Mouse (Mus musculus): ENCODE results near the gene Fto. TPM values are rescaled to one million over a fixed set of nuclear protein-coding genes. Genes with fewer than 3 reads are reported as not detected.
A peak's percentile ranks its signal among the peaks of the same experiment; 100 is the strongest.

Gene Fto
- total RNA-seq (2015) (50.0 and 54.6 TPM in 2 replicates), total RNA-seq (2017) (26.4 and 34.7 TPM in 2 replicates)

- peak; percentile 93 for ATAC-seq (replicated peaks; ENCODE audit: poor library complexity)
Measured at GRCm38 (mm10) chr8:91312835-91313832, at the start of gene Fto, which contains the start of gene Rpgrip1l. Gene Fto (plus strand): TSS chr8:91313525. Gene Rpgrip1l (minus strand): TSS chr8:91313262.

- ATAC-seq (replicated peaks; ENCODE audit: poor library complexity), result no peak
Measured at GRCm38 (mm10) chr8:91263939-91264338, 49.4 kb upstream of the Fto start.

GRCm38 (mm10) chr8:91264564-91264963 is 48.8 kb upstream of the Fto start:
- no peak for ATAC-seq (replicated peaks; ENCODE audit: poor library complexity)

- peak; percentile 52 for ATAC-seq (replicated peaks; ENCODE audit: poor library complexity)
Measured at GRCm38 (mm10) chr8:91269374-91269958, 43.9 kb upstream of the Fto start.

- no peak for ATAC-seq (replicated peaks; ENCODE audit: poor library complexity)
Measured at GRCm38 (mm10) chr8:91273493-91273892, 39.8 kb upstream of the Fto start.

GRCm38 (mm10) chr8:91276337-91276736 is 37.0 kb upstream of the Fto start:
- ATAC-seq (replicated peaks; ENCODE audit: poor library complexity), result peak; percentile 78

- no peak for ATAC-seq (replicated peaks; ENCODE audit: poor library complexity)
Measured at GRCm38 (mm10) chr8:91278060-91278459, 35.3 kb upstream of the Fto start.

GRCm38 (mm10) chr8:91280467-91281212 is 32.7 kb upstream of the Fto start:
- ATAC-seq (replicated peaks; ENCODE audit: poor library complexity), result no peak

GRCm38 (mm10) chr8:91281545-91281944 is 31.8 kb upstream of the Fto start:
- peak; percentile 58 for ATAC-seq (replicated peaks; ENCODE audit: poor library complexity)

- no peak for ATAC-seq (replicated peaks; ENCODE audit: poor library complexity)
Measured at GRCm38 (mm10) chr8:91282655-91283054, 30.7 kb upstream of the Fto start.

- 0 out of 2 replicates have a peak, but pooled peaks have one; percentile 26 for ATAC-seq (replicated peaks; ENCODE audit: poor library complexity)
Measured at GRCm38 (mm10) chr8:91283815-91284214, 29.5 kb upstream of the Fto start.

- ATAC-seq (replicated peaks; ENCODE audit: poor library complexity), result peak; percentile 71
Measured at GRCm38 (mm10) chr8:91286237-91286636, 27.1 kb upstream of the Fto start.

- ATAC-seq (replicated peaks; ENCODE audit: poor library complexity), result no peak
Measured at GRCm38 (mm10) chr8:91290576-91290975, 22.7 kb upstream of the Fto start.

- no peak for ATAC-seq (replicated peaks; ENCODE audit: poor library complexity)
Measured at GRCm38 (mm10) chr8:91295786-91296185, 17.5 kb upstream of the Fto start.

GRCm38 (mm10) chr8:91298672-91299071 is 14.7 kb upstream of the Fto start:
- 0 out of 2 replicates have a peak, but pooled peaks have one; percentile 29 for ATAC-seq (replicated peaks; ENCODE audit: poor library complexity)

- ATAC-seq (replicated peaks; ENCODE audit: poor library complexity), result no peak
Measured at GRCm38 (mm10) chr8:91304481-91305386, 8.6 kb upstream of the Fto start.

- ATAC-seq (replicated peaks; ENCODE audit: poor library complexity), result peak; percentile 15; the same call in 1 of the 2 replicates
Measured at GRCm38 (mm10) chr8:91312342-91312741, 983 bp upstream of the Fto start.

- ATAC-seq (replicated peaks; ENCODE audit: poor library complexity), result no peak
Measured at GRCm38 (mm10) chr8:91317567-91318227, 4.4 kb downstream of the Fto start.

GRCm38 (mm10) chr8:91318938-91319729 is 5.8 kb downstream of the Fto start:
- no peak for ATAC-seq (replicated peaks; ENCODE audit: poor library complexity)

All from megakaryocyte progenitor cell, adult 5-6 weeks (primary cell).